Mouse (Mus musculus) kidney, postnatal 0 days (tissue): Measurements from ENCODE around the gene Ryr1. TPM values are rescaled to one million over a fixed set of nuclear protein-coding genes. Genes with fewer than 3 reads are reported as not detected.

Experiments used
- ATAC-seq: fragments of 200-750 bp; cut with Nextera tagmentation; replicated peaks from 2 replicates; pipeline ENCODE4 v1.8.0; 2017; ENCODE audit warnings: low read depth, moderate number of reproducible peaks, moderate TSS enrichment, moderate library complexity; ENCODE audit not compliant: low FRiP score
- DNase-seq: peaks from one replicate; pipeline ENCODE4 v3.0.0-alpha.2; 2016; ENCODE audit warnings: low spot score
- H3K27ac ChIP-seq: fragments of 300-500 bp; sonication (generic); 2 replicates; pipeline ENCODE4 v1.5.1; 2014; ENCODE audit warnings: mild to moderate bottlenecking
- H3K27me3 ChIP-seq: fragments of 300-500 bp; sonication (generic); 2 replicates; pipeline ENCODE4 v1.6.1; 2014; ENCODE audit warnings: low read length, mixed read lengths; ENCODE audit not compliant: insufficient read depth
- H3K36me3 ChIP-seq: fragments of 300-500 bp; sonication (generic); 2 replicates; pipeline ENCODE4 v1.6.1; 2014; ENCODE audit warnings: low read length, mixed read lengths; ENCODE audit not compliant: insufficient read depth
- H3K4me1 ChIP-seq: fragments of 300-500 bp; sonication (generic); replicated peaks from 2 replicates; pipeline ENCODE4 v1.6.1; 2014; ENCODE audit warnings: antibody characterized with exemption, low read length, mixed read lengths; ENCODE audit not compliant: insufficient read depth
- H3K4me2 ChIP-seq: fragments of 300-500 bp; sonication (generic); 2 replicates; pipeline ENCODE4 v1.6.1; 2014; ENCODE audit warnings: mild to moderate bottlenecking, low read length, moderate library complexity, mixed read lengths
- H3K4me3 ChIP-seq: fragments of 300-500 bp; sonication (generic); replicated peaks from 2 replicates; pipeline ENCODE4 v1.5.1; 2014; ENCODE audit warnings: low read depth, low read length
- H3K9ac ChIP-seq: fragments of 300-500 bp; sonication (generic); 2 replicates; pipeline ENCODE4 v1.6.1; 2014; ENCODE audit warnings: low read depth, low read length
- H3K9me3 ChIP-seq: fragments of 300-500 bp; sonication (generic); replicated peaks from 2 replicates; pipeline ENCODE4 v1.6.1; 2016; ENCODE audit warnings: low read length, inconsistent platforms, mixed read lengths
- CTCF ChIP-seq: IDR thresholded peaks from 2 replicates; pipeline ENCODE4 v1.5.1; 2016; ENCODE audit warnings: antibody characterized with exemption, low read depth, mild to moderate bottlenecking, moderate library complexity
- WGBS: fragments of 180-500 bp; shearing (Covaris S2); extraction: QIAGEN DNeasy Blood & Tissue Kit; methylation state at CpG from one replicate; pipeline ENCODE4 v1.1.7; 2014; 5-methylcytosine and 5-hydroxymethylcytosine counted together
- polyA plus RNA-seq: library from polyadenylated mRNA; unstranded; fragments of >200 nt; fragmentation: Nextera tagmentation; extraction: Ambion mirVana; gene quantifications from 2 replicates; pipeline ENCODE4 v1.2.1, GENCODE M21; 2015

The Ryr1 gene
- polyA plus RNA-seq, 1 experiment from 2014 or later, result 0.17 TPM

- peak; percentile 42 for TF ChIP-seq CTCF
- ATAC-seq (peak; percentile 93), DNase-seq (peak; percentile 100)
- H3K4me3 ChIP-seq, result peak within 1 kb of the TSS; percentile 68
- H3K4me1 ChIP-seq, result peaks cover 6% of the 10 kb centered on the region
- H3K9me3 ChIP-seq, result no peaks in the 10 kb centered on the region
- H3K9ac ChIP-seq, result peak within 1 kb of the TSS; percentile 69
- peak within 1 kb of the TSS; percentile 95 for H3K27ac ChIP-seq
- peaks cover 25% of the 10 kb centered on the region for H3K36me3 ChIP-seq
- peak within 1 kb of the TSS; percentile 84 for H3K4me2 ChIP-seq
- WGBS, result under 1% methylated on average over 34 of the region's 36 CpGs
- no peaks in the 10 kb centered on the region for H3K27me3 ChIP-seq
Observed at GRCm38 (mm10) chr7:28981651-28982273, 143.2 kb downstream of the Ryr1 start, which contains the start of the genes Eif3k and Map4k1. TSS of gene Eif3k (minus strand) at chr7:28981864. TSS of gene Map4k1 (plus strand) at chr7:28982050.

- Histone ChIP-seq H3K4me3 (no peak overlapping the region), H3K4me2 (no peak overlapping the region), H3K9ac (no peak overlapping the region), H3K27ac (no peak overlapping the region), H3K4me1 (peaks cover 2% of the 10 kb centered on the region), H3K36me3 (peaks cover 49% of the 10 kb centered on the region), H3K9me3 (no peaks in the 10 kb centered on the region), H3K27me3 (no peaks in the 10 kb centered on the region)
- no peak for TF ChIP-seq CTCF
- ATAC-seq (no peak), DNase-seq (no peak)
- 72% methylated on average over 9 of the region's 9 CpGs for WGBS
Observed at GRCm38 (mm10) chr7:28977556-28977955, 147.4 kb downstream of the Ryr1 start.

- Histone ChIP-seq H3K4me3 (no peak overlapping the region), H3K9ac (no peak overlapping the region), H3K9me3 (no peaks in the 10 kb centered on the region), H3K4me1 (peaks cover 6% of the 10 kb centered on the region; the same call in 1 of the 2 replicates), H3K36me3 (peaks cover 45% of the 10 kb centered on the region), H3K27ac (no peak overlapping the region), H3K27me3 (no peaks in the 10 kb centered on the region), H3K4me2 (no peak overlapping the region)
- 80% methylated on average over 8 of the region's 8 CpGs for WGBS
- no peak for DNase-seq
- no peak for ATAC-seq
- no peak; the same call in none of the 2 replicates for TF ChIP-seq CTCF
Observed at GRCm38 (mm10) chr7:28973025-28973424, 152.0 kb downstream of the Ryr1 start.

- TF ChIP-seq CTCF, result peak; percentile 88
- Histone ChIP-seq H3K36me3 (peaks cover 41% of the 10 kb centered on the region), H3K9ac (no peak overlapping the region), H3K4me1 (peaks cover 6% of the 10 kb centered on the region; the same call in 1 of the 2 replicates), H3K27ac (0 out of 2 replicates have a peak overlapping the region, but pooled peaks have one; percentile 8), H3K27me3 (no peaks in the 10 kb centered on the region), H3K4me2 (no peak overlapping the region), H3K9me3 (no peaks in the 10 kb centered on the region), H3K4me3 (no peak overlapping the region)
- 62% methylated on average over 8 of the region's 8 CpGs for WGBS
- no peak for ATAC-seq
- DNase-seq, result peak; percentile 90
Observed at GRCm38 (mm10) chr7:28972542-28972985, 152.4 kb downstream of the Ryr1 start.

- Histone ChIP-seq H3K9ac (no peak overlapping the region), H3K4me3 (no peak overlapping the region), H3K9me3 (no peaks in the 10 kb centered on the region), H3K36me3 (peaks cover 35% of the 10 kb centered on the region), H3K27me3 (no peaks in the 10 kb centered on the region), H3K4me1 (peaks cover 6% of the 10 kb centered on the region; the same call in 1 of the 2 replicates), H3K27ac (no peak overlapping the region), H3K4me2 (no peak overlapping the region)
- TF ChIP-seq CTCF, result no peak
- DNase-seq (no peak), ATAC-seq (no peak)
- 70% methylated on average over 6 of the region's 6 CpGs for WGBS
Observed at GRCm38 (mm10) chr7:28971770-28972269, 153.2 kb downstream of the Ryr1 start.

- Histone ChIP-seq H3K4me2 (no peak overlapping the region), H3K9ac (no peak overlapping the region), H3K4me1 (peaks cover 6% of the 10 kb centered on the region; the same call in 1 of the 2 replicates), H3K27me3 (no peaks in the 10 kb centered on the region), H3K9me3 (no peaks in the 10 kb centered on the region), H3K27ac (no peak overlapping the region), H3K36me3 (peaks cover 28% of the 10 kb centered on the region), H3K4me3 (no peak overlapping the region)
- no peak for ATAC-seq
- DNase-seq, result no peak
- no peak for TF ChIP-seq CTCF
- 84% methylated on average over 7 of the region's 7 CpGs for WGBS
Observed at GRCm38 (mm10) chr7:28971029-28971428, 153.9 kb downstream of the Ryr1 start.
